Mouse (Mus musculus) cerebellum, adult 9-11 months (tissue): ENCODE results near the gene Ago3.

ENCODE experiments used
- DNase-seq: peaks from one replicate; pipeline ENCODE4 v3.0.0; 2022

The Ago3 gene

GRCm38 (mm10) chr4:126309211-126309921 is 120.0 kb downstream of the Ago3 start:
- DNase-seq: peak; percentile 46

- DNase-seq: no peak
These were observed 122.5 kb downstream of the Ago3 start for GRCm38 (mm10) chr4:126306827-126307226.

GRCm38 (mm10) chr4:126306058-126306457 is 123.3 kb downstream of the Ago3 start:
- DNase-seq: no peak

DNA sequence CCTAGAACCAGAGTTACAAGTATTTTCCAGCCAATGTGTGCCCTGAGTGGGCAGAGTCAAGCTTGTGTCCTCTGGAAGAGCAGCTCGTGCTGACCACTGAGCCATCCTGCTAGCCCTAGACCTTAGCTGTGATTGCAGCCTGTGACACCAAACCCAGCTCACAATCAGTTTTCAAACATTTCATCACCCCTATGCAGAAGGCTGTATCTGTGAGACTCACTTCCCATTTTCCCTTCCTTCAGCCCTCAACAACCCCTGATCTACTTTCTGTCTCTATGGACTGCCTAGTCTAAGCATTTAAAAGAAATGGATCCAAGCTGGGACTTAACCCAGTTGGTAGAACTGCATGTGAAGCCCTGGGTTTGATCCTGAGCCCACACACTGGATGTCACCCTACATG is 123.9 kb downstream of the Ago3 start:
- DNase-seq: no peak

GRCm38 (mm10) chr4:126303877-126304276 is 125.5 kb downstream of the Ago3 start:
- no peak for DNase-seq

GRCm38 (mm10) chr4:126301584-126302309 is 127.6 kb downstream of the Ago3 start:
- peak; percentile 70 for DNase-seq

DNA sequence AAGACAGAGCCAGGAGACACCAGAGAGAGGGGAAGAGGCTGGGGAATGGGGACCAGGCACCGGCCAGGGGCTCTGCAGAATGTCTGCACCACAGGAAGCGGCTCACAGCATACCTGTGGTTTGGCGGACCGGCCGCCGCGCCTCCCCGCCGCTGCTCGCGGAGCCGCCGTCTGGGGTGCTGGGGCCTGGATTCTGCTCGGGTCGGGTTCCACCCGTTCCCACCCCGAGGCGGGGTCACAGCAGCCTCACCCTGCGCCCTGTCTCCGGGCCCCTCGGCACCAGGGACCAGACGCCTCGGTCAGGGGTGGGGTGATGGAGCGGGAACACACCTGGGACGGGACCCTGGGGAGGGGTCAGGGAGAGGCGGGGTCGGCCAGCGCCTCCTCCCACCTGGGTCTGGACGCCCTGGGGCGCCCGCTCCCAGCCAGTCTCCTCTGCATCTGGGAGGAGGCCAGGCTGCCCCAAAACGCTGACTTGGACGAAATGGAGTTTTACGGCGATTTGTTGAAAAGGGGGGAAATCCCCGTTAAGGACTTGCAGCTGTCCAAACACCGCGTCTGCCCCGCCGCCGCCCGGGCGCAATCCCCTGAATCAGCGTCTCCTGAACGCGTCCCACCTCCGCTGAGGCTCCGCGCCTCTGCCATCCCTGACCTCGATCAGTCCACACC is 128.3 kb downstream of the Ago3 start:
- DNase-seq: peak; percentile 46

GRCm38 (mm10) chr4:126296617-126297101 is 132.7 kb downstream of the Ago3 start:
- peak; percentile 77 for DNase-seq

DNA sequence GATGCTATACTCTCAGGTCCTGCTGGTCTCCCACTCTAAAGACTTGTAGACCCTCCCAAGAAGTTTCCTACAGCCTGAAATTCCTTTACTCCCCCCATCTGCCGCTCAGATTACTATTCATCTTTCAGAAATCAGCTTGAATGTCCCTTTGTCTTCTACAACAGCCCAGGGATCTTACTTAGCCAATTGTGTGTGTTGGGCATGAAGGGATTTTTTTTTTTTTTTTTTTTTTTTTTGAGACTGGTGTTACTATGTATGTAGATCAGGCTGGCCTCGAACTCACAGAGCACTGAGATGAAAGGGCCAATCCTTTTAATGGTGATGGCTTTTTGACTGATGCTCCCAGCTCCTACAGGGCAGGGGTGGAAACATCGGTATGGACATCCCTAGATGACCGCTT is 133.4 kb downstream of the Ago3 start:
- DNase-seq: no peak

DNA sequence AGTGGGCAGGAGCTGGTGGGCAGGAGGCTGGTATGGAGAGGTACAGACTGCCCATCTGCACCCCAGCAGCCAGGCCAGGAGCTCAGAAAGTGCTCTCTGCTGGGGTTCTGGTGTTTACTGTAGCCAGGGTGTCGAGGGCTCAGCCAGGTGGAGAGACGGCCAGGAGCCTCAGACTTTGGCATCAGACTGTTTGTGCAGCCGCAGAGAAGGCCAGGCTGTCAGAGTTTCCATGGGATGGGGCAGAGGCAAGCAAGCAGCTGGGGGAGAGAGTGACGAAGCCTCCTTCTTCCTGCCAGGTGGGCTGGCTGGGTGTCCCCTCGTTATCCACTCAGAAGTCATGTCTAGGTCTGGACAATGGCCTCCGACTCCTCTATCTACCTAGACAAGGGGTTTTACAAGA is 134.2 kb downstream of the Ago3 start:
- DNase-seq: no peak

- DNase-seq: no peak
These were observed 138.2 kb downstream of the Ago3 start for GRCm38 (mm10) chr4:126291196-126291595.

DNA sequence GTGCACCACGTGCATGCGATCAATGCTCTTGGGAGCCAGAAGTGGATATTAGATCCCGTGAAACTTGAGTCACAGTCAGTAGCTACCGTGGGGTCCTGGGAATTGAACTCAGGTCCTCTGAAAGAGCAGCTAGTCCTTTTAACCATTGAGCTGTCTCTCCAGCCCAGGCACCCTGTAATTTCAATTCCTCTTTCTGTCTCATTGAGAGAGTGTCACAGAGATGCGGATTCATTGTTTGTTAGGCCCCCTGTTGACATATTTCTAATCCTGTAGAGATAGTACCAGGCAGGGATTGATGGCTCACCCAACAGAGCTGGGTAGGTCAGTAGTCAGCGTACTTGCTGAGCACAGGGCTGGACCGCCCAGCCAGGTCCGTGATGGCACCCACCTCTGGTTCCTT is 139.0 kb downstream of the Ago3 start:
- no peak for DNase-seq

GRCm38 (mm10) chr4:126288085-126288666 is 141.2 kb downstream of the Ago3 start:
- no peak for DNase-seq

- DNase-seq: no peak
These were observed 141.9 kb downstream of the Ago3 start for GRCm38 (mm10) chr4:126287302-126287995.

DNA sequence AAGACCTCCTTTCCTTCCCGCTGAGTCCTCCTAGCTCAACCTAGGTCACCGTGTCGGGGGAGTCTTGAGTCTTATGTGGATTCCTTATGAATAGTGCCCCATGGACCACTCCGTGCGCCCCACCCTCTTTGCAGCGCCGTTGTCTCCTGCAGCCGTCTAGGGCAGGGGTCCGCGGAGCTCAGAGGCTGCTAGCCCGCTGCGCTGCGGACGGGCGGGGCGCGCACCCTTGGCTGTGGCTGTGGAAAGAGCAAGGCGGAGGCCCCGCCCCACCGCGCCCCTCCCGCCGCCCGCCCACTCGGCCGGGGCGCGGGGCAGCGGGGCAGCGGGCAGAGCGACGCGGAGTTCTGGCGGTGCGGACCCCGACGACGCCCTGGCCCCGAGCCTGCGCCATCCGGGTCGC is 142.9 kb downstream of the Ago3 start, which contains the start of gene Col8a2:
Col8a2 (plus strand) TSS at position 302 of the 400 bp plus-strand sequence.
- DNase-seq: no peak

GRCm38 (mm10) chr4:126283582-126283981 is 145.8 kb downstream of the Ago3 start:
- DNase-seq: no peak

GRCm38 (mm10) chr4:126281706-126282105 is 147.7 kb downstream of the Ago3 start:
- no peak for DNase-seq
